17 mouse cellular contexts compared by ENCODE assay signal in the genomic region with DNA sequence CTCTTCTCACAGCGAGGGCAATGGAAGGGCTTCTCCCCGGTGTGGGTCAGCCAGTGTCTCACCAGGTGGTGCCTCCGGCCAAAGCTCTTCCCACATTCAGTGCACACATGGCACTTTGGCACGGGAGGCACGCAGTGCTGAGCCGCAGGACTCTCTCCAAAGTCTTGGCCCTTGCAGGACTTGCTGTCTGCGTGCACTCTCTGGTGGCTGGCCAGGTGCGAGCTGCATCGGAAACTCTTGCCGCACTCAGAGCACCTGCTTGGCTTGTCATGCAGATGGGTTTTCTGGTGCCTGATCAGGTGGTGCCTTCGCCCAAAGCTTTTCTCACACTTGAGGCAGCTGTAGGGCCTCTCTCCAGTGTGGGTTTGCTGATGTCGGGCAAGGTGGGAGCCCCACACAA. TPM values are rescaled to one million over a fixed set of nuclear protein-coding genes. Genes with fewer than 3 reads are reported as not detected.
DNase-seq lines count a peak whose midpoint lies in the region; ATAC-seq and TF ChIP-seq lines count a peak whose summit lies in the region.
"Had no signal": no experiment of that assay in that cellular context is flagged by ENCODE, and none has a peak within 500 bp of the region (broad histone marks: within the 10 kb centered on the region; RNA-seq: fewer than 3 reads in every experiment).

No protein-coding gene starts in this region.

- no peaks in the 10 kb centered on the region for H3K36me3 ChIP-seq in kidney, adult 2 months (ENCODE audit: control insufficient read depth, insufficient read depth, low read length)
- H3K36me3 ChIP-seq in hindbrain, embryonic 11.5 days (ENCODE audit: control insufficient read depth, insufficient read depth, low read length), result no peaks in the 10 kb centered on the region
- H3K36me3 ChIP-seq: heart, embryonic 12.5 days; limb, embryonic 15.5 days had no signal

- peaks cover 16% of the 10 kb centered on the region; the same call in 1 of the 2 replicates for H3K4me1 ChIP-seq in kidney, adult 2 months (ENCODE audit: control insufficient read depth, insufficient read depth, low read length)
- no peaks in the 10 kb centered on the region for H3K4me1 ChIP-seq in hindbrain, embryonic 11.5 days (replicated peaks; ENCODE audit: control insufficient read depth, insufficient read depth, low read length)
- H3K4me1 ChIP-seq: heart, embryonic 12.5 days; hindbrain, embryonic 12.5 days; limb, embryonic 15.5 days had no signal

- no peak for ATAC-seq in hindbrain, embryonic 11.5 days (ENCODE audit: low FRiP score)

- H3K27ac ChIP-seq in kidney, adult 2 months (ENCODE audit: insufficient read depth, low read depth, low read length), result peak overlapping the region; percentile 6; the same call in 1 of the 2 replicates
- peak overlapping the region; percentile 77 for H3K27ac ChIP-seq in gastrocnemius, adult 2 months
- no peak overlapping the region for H3K27ac ChIP-seq in hindbrain, embryonic 11.5 days (ENCODE audit: low read depth, low read length)
- H3K27ac ChIP-seq: hindbrain, embryonic 12.5 days; left cerebral cortex, adult 2 months; limb, embryonic 15.5 days had no signal

- H3K9ac ChIP-seq in hindbrain, embryonic 11.5 days (ENCODE audit: low read depth, low read length), result no peak overlapping the region
- H3K9ac ChIP-seq: heart, embryonic 12.5 days; hindbrain, embryonic 12.5 days; limb, embryonic 15.5 days; lung, embryonic 14.5 days had no signal

- H3K9me3 ChIP-seq in hindbrain, embryonic 11.5 days (ENCODE audit: control insufficient read depth, low read length), result no peaks in the 10 kb centered on the region
- H3K9me3 ChIP-seq: heart, embryonic 12.5 days; hindbrain, embryonic 12.5 days; limb, embryonic 15.5 days had no signal

- TF ChIP-seq POLR2A in kidney, adult 2 months (IDR thresholded peaks at IDR 0.05; ENCODE audit: low read depth, low read length), result no peak

- no peak overlapping the region for H3K4me2 ChIP-seq in hindbrain, embryonic 11.5 days (replicated peaks; ENCODE audit: low read depth, low read length)
- H3K4me2 ChIP-seq: heart, embryonic 12.5 days; hindbrain, embryonic 12.5 days; limb, embryonic 15.5 days; lung, embryonic 14.5 days had no signal

- intact Hi-C loops in gastrocnemius, adult 2 months (cut with DNase I), result no loop called here

- H3K27me3 ChIP-seq in kidney, adult 2 months (replicated peaks; ENCODE audit: control insufficient read depth, insufficient read depth, low read length), result no peaks in the 10 kb centered on the region
- no peaks in the 10 kb centered on the region for H3K27me3 ChIP-seq in hindbrain, embryonic 11.5 days (ENCODE audit: control insufficient read depth, insufficient read depth, low read length)
- H3K27me3 ChIP-seq: hindbrain, embryonic 12.5 days had no signal

- 68% methylated on average over 12 of the region's 12 CpGs for WGBS in kidney, adult 2 months
- 76% methylated on average over 12 of the region's 12 CpGs for WGBS in hindbrain, embryonic 11.5 days

- H3K4me3 ChIP-seq in kidney, adult 2 months (ENCODE audit: insufficient read depth, low read depth, low read length), result no peak overlapping the region
- no peak overlapping the region for H3K4me3 ChIP-seq in gastrocnemius, adult 2 months
- H3K4me3 ChIP-seq in hindbrain, embryonic 11.5 days (ENCODE audit: low read depth, low read length), result no peak overlapping the region
- H3K4me3 ChIP-seq: heart, embryonic 12.5 days; hindbrain, embryonic 12.5 days; left cerebral cortex, adult 2 months; limb, embryonic 15.5 days had no signal

- no peak; the same call in 1 of the 2 replicates for TF ChIP-seq CTCF in kidney, adult 2 months (conservative IDR thresholded peaks at IDR 0.05; ENCODE audit: insufficient read depth, insufficient read length, low read depth, low read length)
- no peak; the same call in 1 of the 2 replicates for TF ChIP-seq CTCF in gastrocnemius, adult 2 months (IDR thresholded peaks at IDR 0.05)

- peak; percentile 61 for DNase-seq in kidney, adult 2 months
- no peak for DNase-seq in kidney, postnatal 4 days
- DNase-seq in cerebellum, adult 11 months, result peak; percentile 20
- peak; percentile 90 for DNase-seq in gastrocnemius, adult 2 months
- DNase-seq in thymus, postnatal 25 days, result peak; percentile 36
- DNase-seq in hindbrain, embryonic 11.5 days (ENCODE audit: low spot score), result no peak
- no peak for DNase-seq in left cerebral cortex, adult 9 months (ENCODE audit: low spot score in 2 of 2)
- DNase-seq: embryo, embryonic 11 days; lung, embryonic 14.5 days; right cerebral cortex, postnatal 25 days had no signal

RNA-seq across cellular contexts. Expression of gene Zfp641, which starts 7.4 kb away (rescaled TPM):
- 3.0 and 3.1 TPM in 2 replicates for polyA plus RNA-seq in kidney, adult 2 months (2012; rRNA removed)
- 10 to 100 TPM in 1 of 2 experiments, 1 to 10 TPM in 1; 10.0 to 11.8 TPM for total RNA-seq in gastrocnemius, adult 2 months (2021)
- polyA plus RNA-seq in hindbrain, embryonic 11.5 days (2014; fragmentation: Nextera tagmentation; extraction: Ambion mirVana), result 1.7 and 2.1 TPM in 2 replicates
- total RNA-seq: megakaryocyte progenitor cell, adult 5-6 weeks had no signal

RNA-seq across cellular contexts. Expression of gene Olfr285, which starts 28.6 kb away (rescaled TPM):
- not detected in 2 replicates for polyA plus RNA-seq in kidney, adult 2 months (2012; rRNA removed)
- not detected for total RNA-seq in gastrocnemius, adult 2 months (2021)
- not detected in 2 replicates for polyA plus RNA-seq in hindbrain, embryonic 11.5 days (2014; fragmentation: Nextera tagmentation; extraction: Ambion mirVana)
- total RNA-seq: left cerebral cortex, adult 2 months; megakaryocyte progenitor cell, adult 5-6 weeks; neutrophil, adult 5-6 weeks had no signal
- polyA plus RNA-seq: heart, embryonic 12.5 days; hindbrain, embryonic 12.5 days; large intestine, adult 2 months; limb, embryonic 15.5 days; lung, embryonic 14.5 days had no signal

RNA-seq across cellular contexts. Expression of gene H1fnt, which starts 31.5 kb away (rescaled TPM):
- 0.06 and 0.14 TPM in 2 replicates for polyA plus RNA-seq in kidney, adult 2 months (2012; rRNA removed)
- total RNA-seq in gastrocnemius, adult 2 months (2021), result not detected
- polyA plus RNA-seq in hindbrain, embryonic 11.5 days (2014; fragmentation: Nextera tagmentation; extraction: Ambion mirVana), result not detected in 2 replicates
- total RNA-seq: left cerebral cortex, adult 2 months; megakaryocyte progenitor cell, adult 5-6 weeks; neutrophil, adult 5-6 weeks had no signal
- polyA plus RNA-seq: heart, embryonic 12.5 days; hindbrain, embryonic 12.5 days; large intestine, adult 2 months; limb, embryonic 15.5 days; lung, embryonic 14.5 days had no signal

RNA-seq across cellular contexts. Expression of gene Olfr284, which starts 52.2 kb away (rescaled TPM):
- polyA plus RNA-seq in kidney, adult 2 months (2012; rRNA removed), result not detected in 2 replicates
- total RNA-seq in gastrocnemius, adult 2 months (2021), result not detected
- not detected in 2 replicates for polyA plus RNA-seq in hindbrain, embryonic 11.5 days (2014; fragmentation: Nextera tagmentation; extraction: Ambion mirVana)
- total RNA-seq: left cerebral cortex, adult 2 months; megakaryocyte progenitor cell, adult 5-6 weeks; neutrophil, adult 5-6 weeks had no signal
- polyA plus RNA-seq: heart, embryonic 12.5 days; hindbrain, embryonic 12.5 days; large intestine, adult 2 months; limb, embryonic 15.5 days; lung, embryonic 14.5 days had no signal

RNA-seq across cellular contexts. Expression of gene Olfr286, which starts 54.3 kb away (rescaled TPM):
- polyA plus RNA-seq in kidney, adult 2 months (2012; rRNA removed), result not detected in 2 replicates
- total RNA-seq in gastrocnemius, adult 2 months (2021), result not detected
- polyA plus RNA-seq in hindbrain, embryonic 11.5 days (2014; fragmentation: Nextera tagmentation; extraction: Ambion mirVana), result not detected in 2 replicates
- total RNA-seq: left cerebral cortex, adult 2 months; megakaryocyte progenitor cell, adult 5-6 weeks; neutrophil, adult 5-6 weeks had no signal
- polyA plus RNA-seq: heart, embryonic 12.5 days; hindbrain, embryonic 12.5 days; limb, embryonic 15.5 days; lung, embryonic 14.5 days had no signal

Comparison
In these comparisons a context has a peak if more than half of its experiments do, and no peak if none do; other contexts are left out.
1. DNase-seq: peak in kidney, adult 2 months (single experiment), cerebellum, adult 11 months (single experiment), gastrocnemius, adult 2 months (single experiment) and thymus, postnatal 25 days (single experiment); none in kidney, postnatal 4 days (0 of 2), hindbrain, embryonic 11.5 days (single experiment) and left cerebral cortex, adult 9 months (0 of 2).